Mouse (Mus musculus): ENCODE data around the gene Fbxw8. TPM values are rescaled to one million over a fixed set of nuclear protein-coding genes. Genes with fewer than 3 reads are reported as not detected.

Gene Fbxw8
- polyA plus RNA-seq, 1 experiment from 2014 or later, result 27.6 TPM

DNA sequence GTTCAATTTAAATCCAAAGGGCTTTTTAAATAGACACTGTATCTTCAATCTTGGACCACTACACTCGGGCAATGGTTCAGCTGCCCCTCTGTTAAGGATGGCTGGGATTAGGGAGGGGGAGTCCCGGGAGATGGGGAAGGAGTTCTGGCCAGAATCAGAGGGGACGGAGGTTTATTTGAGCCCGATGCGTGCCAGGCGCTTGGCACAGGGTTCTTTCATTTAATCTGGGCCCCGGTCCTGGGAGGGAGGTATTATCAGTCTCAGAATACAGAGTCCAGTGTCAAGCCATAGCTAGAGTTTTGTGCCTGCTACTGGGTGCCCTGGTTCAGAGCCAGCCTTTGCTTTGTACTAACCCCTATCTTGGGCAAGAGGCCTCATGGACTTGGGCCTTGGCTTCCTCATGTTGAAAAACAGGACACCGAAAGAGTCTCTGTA lies 12.3 kb upstream of the Fbxw8 start:
- WGBS, result 68% methylated on average over 8 of the region's 8 CpGs
- Histone ChIP-seq H3K9ac (ENCODE audit: low read length) (no peak overlapping the region), H3K27ac (ENCODE audit: low read depth, low read length) (no peak overlapping the region), H3K4me2 (ENCODE audit: low read depth, low read length, severe bottlenecking) (no peak overlapping the region), H3K4me1 (replicated peaks; ENCODE audit: control insufficient read depth, insufficient read depth, low read length) (peaks cover 6% of the 10 kb centered on the region; the same call in 1 of the 2 replicates), H3K27me3 (ENCODE audit: control insufficient read depth, insufficient read depth, low read length) (peaks cover 47% of the 10 kb centered on the region), H3K4me3 (ENCODE audit: low read depth, low read length) (no peak overlapping the region), H3K9me3 (ENCODE audit: control insufficient read depth, low read length) (no peaks in the 10 kb centered on the region), H3K36me3 (ENCODE audit: control insufficient read depth, insufficient read depth, low read length) (no peaks in the 10 kb centered on the region)
- DNase-seq (ENCODE audit: low spot score), result no peak
- ATAC-seq (replicated peaks; ENCODE audit: low FRiP score), result no peak

DNA sequence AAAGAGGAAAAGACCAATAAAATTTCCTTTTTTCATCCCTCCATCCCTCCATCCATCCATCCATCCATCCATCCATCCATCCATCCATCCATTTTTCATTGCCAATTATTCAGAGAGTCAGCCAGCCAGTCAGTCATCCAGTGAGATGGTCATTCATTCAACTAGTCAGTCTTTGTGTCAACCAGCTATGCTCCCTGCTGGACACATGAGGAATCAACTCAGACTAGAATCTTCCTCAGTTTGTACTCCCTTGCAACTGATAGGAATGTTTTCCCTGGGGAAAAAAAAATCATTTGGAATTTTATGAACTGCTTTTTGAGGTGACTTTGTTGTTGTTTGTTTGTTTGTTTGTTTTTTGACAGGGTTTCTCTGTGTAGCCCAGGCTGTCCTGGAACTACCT lies 10.2 kb upstream of the Fbxw8 start:
- no peak for ATAC-seq (replicated peaks; ENCODE audit: low FRiP score)
- peaks cover 26% of the 10 kb centered on the region for H3K27me3 ChIP-seq (ENCODE audit: control insufficient read depth, insufficient read depth, low read length)

DNA sequence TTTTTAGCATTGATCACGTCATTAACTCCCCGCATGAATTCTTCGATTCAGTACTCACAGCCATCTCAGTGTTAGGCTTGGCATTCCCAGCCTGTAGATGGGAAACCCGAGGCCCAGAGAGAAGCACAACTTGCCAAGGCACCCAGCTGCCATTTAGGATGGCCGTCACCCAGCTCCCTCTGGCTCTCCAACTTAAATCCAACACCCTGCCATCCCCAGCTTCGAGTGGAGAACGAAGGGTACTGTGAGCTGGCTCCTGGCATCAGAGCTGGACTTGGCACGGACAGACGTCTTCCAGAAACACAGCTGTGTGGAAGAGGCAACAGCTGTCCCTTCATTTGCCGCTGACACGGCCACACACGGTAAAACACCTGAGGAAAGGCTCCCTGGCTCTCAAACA lies 9.3 kb upstream of the Fbxw8 start, which contains the start of gene Hrk:
Gene Hrk, plus strand, starts transcription at position 68 of the 400 bp plus-strand sequence.
- no peak within 1 kb of the TSS for H3K9ac ChIP-seq (ENCODE audit: low read length)
- WGBS, result 73% methylated on average over 12 of the region's 12 CpGs
- no peaks in the 10 kb centered on the region for H3K36me3 ChIP-seq (ENCODE audit: control insufficient read depth, insufficient read depth, low read length)
- no peak within 1 kb of the TSS for H3K27ac ChIP-seq (ENCODE audit: low read depth, low read length)
- 0 out of 2 replicates have a peak, but pooled peaks cover 1% of the 10 kb centered on the region for H3K4me1 ChIP-seq (replicated peaks; ENCODE audit: control insufficient read depth, insufficient read depth, low read length)
- no peak for ATAC-seq (replicated peaks; ENCODE audit: low FRiP score)
- H3K4me2 ChIP-seq (ENCODE audit: low read depth, low read length, severe bottlenecking), result no peak within 1 kb of the TSS
- peaks cover 18% of the 10 kb centered on the region for H3K27me3 ChIP-seq (ENCODE audit: control insufficient read depth, insufficient read depth, low read length)
- no peak within 1 kb of the TSS for H3K4me3 ChIP-seq (ENCODE audit: low read depth, low read length)
- no peaks in the 10 kb centered on the region for H3K9me3 ChIP-seq (ENCODE audit: control insufficient read depth, low read length)
- DNase-seq (ENCODE audit: low spot score), result no peak

More for the DNA sequence above, 10.2 kb upstream of the Fbxw8 start:
- no peak overlapping the region for H3K4me2 ChIP-seq (ENCODE audit: low read depth, low read length, severe bottlenecking)
- DNase-seq (ENCODE audit: low spot score), result no peak
- H3K9ac ChIP-seq (ENCODE audit: low read length), result no peak overlapping the region
- H3K4me3 ChIP-seq (ENCODE audit: low read depth, low read length), result no peak overlapping the region
- H3K36me3 ChIP-seq (ENCODE audit: control insufficient read depth, insufficient read depth, low read length), result no peaks in the 10 kb centered on the region
- 0 out of 2 replicates have a peak, but pooled peaks cover 1% of the 10 kb centered on the region for H3K4me1 ChIP-seq (replicated peaks; ENCODE audit: control insufficient read depth, insufficient read depth, low read length)
- no peaks in the 10 kb centered on the region for H3K9me3 ChIP-seq (ENCODE audit: control insufficient read depth, low read length)
- H3K27ac ChIP-seq (ENCODE audit: low read depth, low read length), result no peak overlapping the region

DNA sequence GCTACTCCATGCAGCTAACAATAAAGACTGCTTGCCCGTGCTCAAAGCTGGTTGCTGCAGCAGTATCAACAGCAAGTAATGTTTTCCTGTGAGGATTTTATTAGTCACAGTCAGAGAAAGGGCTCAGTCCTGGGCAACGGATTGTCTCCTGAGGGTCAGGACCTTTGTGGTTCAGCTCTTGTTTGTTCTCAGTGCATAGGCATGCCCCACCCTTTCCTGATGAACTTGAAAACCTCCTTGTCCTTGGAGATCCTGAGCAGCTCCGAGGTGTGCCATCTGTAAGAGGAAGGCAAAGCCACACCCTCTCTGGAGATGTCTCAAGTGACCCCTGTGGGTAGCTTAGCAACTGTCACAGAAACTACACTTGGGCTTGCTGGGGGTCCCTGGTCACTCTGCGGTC lies 5.4 kb upstream of the Fbxw8 start:
- H3K9ac ChIP-seq (ENCODE audit: low read length), result no peak overlapping the region
- H3K27ac ChIP-seq (ENCODE audit: low read depth, low read length), result no peak overlapping the region
- H3K4me2 ChIP-seq (ENCODE audit: low read depth, low read length, severe bottlenecking), result no peak overlapping the region
- ATAC-seq (replicated peaks; ENCODE audit: low FRiP score) (no peak), DNase-seq (ENCODE audit: low spot score) (no peak)
- H3K36me3 ChIP-seq (ENCODE audit: control insufficient read depth, insufficient read depth, low read length), result no peaks in the 10 kb centered on the region
- H3K4me3 ChIP-seq (ENCODE audit: low read depth, low read length), result no peak overlapping the region
- WGBS, result 51% methylated on average over 4 of the region's 4 CpGs
- H3K9me3 ChIP-seq (ENCODE audit: control insufficient read depth, low read length), result no peaks in the 10 kb centered on the region
- no peaks in the 10 kb centered on the region for H3K27me3 ChIP-seq (ENCODE audit: control insufficient read depth, insufficient read depth, low read length)
- H3K4me1 ChIP-seq (replicated peaks; ENCODE audit: control insufficient read depth, insufficient read depth, low read length), result no peaks in the 10 kb centered on the region

DNA sequence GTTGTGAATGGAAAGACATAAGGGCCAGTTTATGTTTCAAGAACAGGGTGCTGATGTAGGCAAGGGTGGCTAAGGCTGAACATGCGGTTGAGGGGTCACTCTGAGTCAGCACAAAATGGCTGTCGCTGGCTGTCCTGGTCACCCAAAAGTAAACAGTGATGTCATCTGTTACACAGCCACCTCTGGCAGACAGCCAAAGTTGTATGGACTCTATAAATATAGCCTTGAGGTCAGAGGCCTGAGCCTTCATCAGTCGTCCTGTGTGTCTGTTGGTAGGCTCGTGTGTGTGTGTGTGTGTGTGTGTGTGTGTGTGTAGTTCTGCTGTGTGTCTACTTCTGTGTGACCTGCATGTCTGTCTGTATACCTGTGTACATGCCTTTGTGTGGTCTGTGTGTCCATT lies 1.7 kb upstream of the Fbxw8 start:
- 71% methylated on average over 4 of the region's 4 CpGs for WGBS
- H3K9ac ChIP-seq (ENCODE audit: low read length), result no peak overlapping the region
- no peak for ATAC-seq (replicated peaks; ENCODE audit: low FRiP score)

DNA sequence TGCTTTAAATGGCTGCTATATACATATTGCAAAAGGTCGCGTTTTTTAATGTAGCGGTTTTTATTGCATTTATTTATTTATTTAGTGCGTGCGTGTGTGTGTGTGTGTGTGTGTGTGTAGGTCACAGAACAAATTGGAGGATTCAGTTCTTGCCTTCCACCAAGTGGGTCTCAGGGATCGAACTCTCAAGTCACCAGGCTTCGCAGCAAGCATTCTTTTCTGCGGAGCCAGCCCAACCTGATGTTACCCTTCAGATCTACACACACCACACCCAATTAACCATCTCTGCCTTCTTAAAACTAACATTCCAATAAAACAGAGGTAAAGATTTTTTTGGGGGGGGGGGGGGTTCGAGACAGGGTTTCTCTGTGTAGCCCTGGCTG lies 292 bp upstream of the Fbxw8 start:
- no peaks in the 10 kb centered on the region for H3K27me3 ChIP-seq (ENCODE audit: control insufficient read depth, insufficient read depth, low read length)
- no peaks in the 10 kb centered on the region for H3K36me3 ChIP-seq (ENCODE audit: control insufficient read depth, insufficient read depth, low read length)
- no peaks in the 10 kb centered on the region for H3K9me3 ChIP-seq (ENCODE audit: control insufficient read depth, low read length)
- H3K4me2 ChIP-seq (ENCODE audit: low read depth, low read length, severe bottlenecking), result peak overlapping the region; percentile 73
- WGBS, result 20% methylated on average over 8 of the region's 9 CpGs
- no peaks in the 10 kb centered on the region for H3K4me1 ChIP-seq (replicated peaks; ENCODE audit: control insufficient read depth, insufficient read depth, low read length)
- H3K9ac ChIP-seq (ENCODE audit: low read length), result peak overlapping the region; percentile 89; the same call in 1 of the 2 replicates
- no peak overlapping the region for H3K27ac ChIP-seq (ENCODE audit: low read depth, low read length)
- peak overlapping the region; percentile 99 for H3K4me3 ChIP-seq (ENCODE audit: low read depth, low read length)
- DNase-seq (ENCODE audit: low spot score), result no peak
- peak; percentile 5; the same call in 1 of the 2 replicates for ATAC-seq (replicated peaks; ENCODE audit: low FRiP score)

More for the DNA sequence above, 1.7 kb upstream of the Fbxw8 start:
- H3K9me3 ChIP-seq (ENCODE audit: control insufficient read depth, low read length), result no peaks in the 10 kb centered on the region
- H3K36me3 ChIP-seq (ENCODE audit: control insufficient read depth, insufficient read depth, low read length), result no peaks in the 10 kb centered on the region
- H3K27ac ChIP-seq (ENCODE audit: low read depth, low read length), result no peak overlapping the region
- H3K4me2 ChIP-seq (ENCODE audit: low read depth, low read length, severe bottlenecking), result no peak overlapping the region
- no peaks in the 10 kb centered on the region for H3K27me3 ChIP-seq (ENCODE audit: control insufficient read depth, insufficient read depth, low read length)
- no peak for DNase-seq (ENCODE audit: low spot score)
- no peaks in the 10 kb centered on the region for H3K4me1 ChIP-seq (replicated peaks; ENCODE audit: control insufficient read depth, insufficient read depth, low read length)
- no peak overlapping the region for H3K4me3 ChIP-seq (ENCODE audit: low read depth, low read length)

DNA sequence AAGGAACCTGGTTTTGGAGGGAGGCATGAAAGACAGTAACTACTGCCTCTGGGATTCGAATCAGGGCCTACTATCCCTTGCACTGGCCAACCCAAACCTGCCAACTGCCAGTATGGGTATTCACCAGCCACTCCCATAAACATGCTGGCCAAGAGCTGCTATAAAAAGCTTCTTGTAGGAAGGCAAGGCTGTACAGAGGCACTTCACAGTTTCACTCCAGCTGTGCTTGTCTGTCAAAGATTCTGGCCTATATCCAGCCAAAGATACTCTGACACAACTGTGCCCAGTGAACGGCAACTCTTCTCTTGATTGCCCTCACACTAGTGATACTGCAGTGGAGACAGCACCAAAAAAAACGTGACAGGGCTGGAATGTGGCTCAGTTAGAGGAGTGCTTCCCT lies 5.6 kb downstream of the Fbxw8 start:
- no peaks in the 10 kb centered on the region for H3K36me3 ChIP-seq (ENCODE audit: control insufficient read depth, insufficient read depth, low read length)
- ATAC-seq (replicated peaks; ENCODE audit: low FRiP score) (no peak), DNase-seq (ENCODE audit: low spot score) (no peak)

DNA sequence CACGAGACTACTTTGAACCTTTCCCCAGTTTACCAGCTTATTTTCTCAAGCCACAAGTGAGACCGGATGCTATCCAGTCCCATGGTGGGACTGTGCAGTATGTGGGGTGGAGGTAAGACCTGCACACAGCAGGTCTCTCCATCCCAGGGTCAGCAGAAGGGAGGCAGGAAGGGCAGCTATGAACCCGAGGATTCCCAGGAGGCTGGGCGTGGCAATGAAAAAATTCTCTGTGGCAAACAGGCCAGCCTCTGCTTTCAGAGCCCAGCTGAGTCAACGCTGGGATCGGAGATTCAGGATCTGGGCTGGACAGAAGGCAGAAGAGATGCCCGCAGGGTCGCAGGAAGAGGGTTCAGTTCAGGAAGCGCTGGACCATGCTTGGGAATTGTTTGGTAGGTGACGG lies 8.0 kb downstream of the Fbxw8 start:
- Histone ChIP-seq H3K27ac (ENCODE audit: low read depth, low read length) (no peak overlapping the region), H3K27me3 (ENCODE audit: control insufficient read depth, insufficient read depth, low read length) (no peaks in the 10 kb centered on the region), H3K4me3 (ENCODE audit: low read depth, low read length) (no peak overlapping the region), H3K4me2 (ENCODE audit: low read depth, low read length, severe bottlenecking) (no peak overlapping the region), H3K36me3 (ENCODE audit: control insufficient read depth, insufficient read depth, low read length) (no peaks in the 10 kb centered on the region; the same call in 1 of the 2 replicates), H3K9ac (ENCODE audit: low read length) (no peak overlapping the region), H3K9me3 (ENCODE audit: control insufficient read depth, low read length) (no peaks in the 10 kb centered on the region), H3K4me1 (replicated peaks; ENCODE audit: control insufficient read depth, insufficient read depth, low read length) (no peaks in the 10 kb centered on the region)
- DNase-seq (ENCODE audit: low spot score), result no peak
- ATAC-seq (replicated peaks; ENCODE audit: low FRiP score), result no peak
- WGBS, result 91% methylated on average over 10 of the region's 10 CpGs

More for the DNA sequence above, 5.6 kb downstream of the Fbxw8 start:
- no peaks in the 10 kb centered on the region for H3K4me1 ChIP-seq (replicated peaks; ENCODE audit: control insufficient read depth, insufficient read depth, low read length)
- H3K27ac ChIP-seq (ENCODE audit: low read depth, low read length), result no peak overlapping the region
- H3K9me3 ChIP-seq (ENCODE audit: control insufficient read depth, low read length), result no peaks in the 10 kb centered on the region
- no peak overlapping the region for H3K9ac ChIP-seq (ENCODE audit: low read length)
- WGBS, result 80% methylated on average over 3 of the region's 3 CpGs
- H3K4me2 ChIP-seq (ENCODE audit: low read depth, low read length, severe bottlenecking), result no peak overlapping the region
- no peak overlapping the region for H3K4me3 ChIP-seq (ENCODE audit: low read depth, low read length)
- no peaks in the 10 kb centered on the region for H3K27me3 ChIP-seq (ENCODE audit: control insufficient read depth, insufficient read depth, low read length)

DNA sequence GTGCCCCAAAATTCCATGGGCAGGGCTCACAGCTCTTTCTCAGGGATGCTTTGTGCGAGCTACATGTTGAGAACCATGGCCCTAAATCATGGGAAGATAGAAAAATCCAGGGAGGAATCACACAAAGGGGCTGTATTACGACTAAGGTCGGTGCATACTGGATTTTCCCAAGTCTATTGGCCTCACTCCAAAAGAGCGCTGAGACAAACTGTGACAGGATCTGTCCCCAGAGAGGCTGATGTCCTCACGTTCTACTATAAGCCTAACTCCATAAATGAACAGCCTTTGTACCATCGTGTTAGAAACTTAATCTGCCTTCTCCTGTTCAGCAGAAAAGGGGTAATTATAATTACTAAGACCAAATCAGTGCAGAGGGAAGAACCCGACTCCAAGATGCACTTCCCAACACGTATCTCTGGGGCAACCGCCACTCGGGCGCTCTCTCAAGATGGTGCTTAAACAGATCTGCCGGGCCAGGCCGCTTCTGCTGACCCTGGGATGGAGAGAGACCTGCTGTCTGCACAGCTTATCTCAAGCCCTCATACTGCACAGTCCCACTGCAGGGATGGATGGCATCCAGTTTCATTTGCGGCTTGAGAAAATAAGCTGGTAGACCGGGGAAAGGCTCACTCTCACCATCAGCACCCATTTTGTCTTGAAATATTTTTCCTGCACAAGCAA lies 9.1 kb downstream of the Fbxw8 start:
- no peak overlapping the region for H3K27ac ChIP-seq (ENCODE audit: low read depth, low read length)
- no peak for DNase-seq (ENCODE audit: low spot score)
- WGBS, result 88% methylated on average over 15 of the region's 15 CpGs
- no peaks in the 10 kb centered on the region; the same call in 1 of the 2 replicates for H3K36me3 ChIP-seq (ENCODE audit: control insufficient read depth, insufficient read depth, low read length)
- H3K9ac ChIP-seq (ENCODE audit: low read length), result no peak overlapping the region
- H3K4me2 ChIP-seq (ENCODE audit: low read depth, low read length, severe bottlenecking), result no peak overlapping the region
- H3K27me3 ChIP-seq (ENCODE audit: control insufficient read depth, insufficient read depth, low read length), result no peaks in the 10 kb centered on the region
- H3K4me1 ChIP-seq (replicated peaks; ENCODE audit: control insufficient read depth, insufficient read depth, low read length), result no peaks in the 10 kb centered on the region
- ATAC-seq (replicated peaks; ENCODE audit: low FRiP score), result no peak
- no peaks in the 10 kb centered on the region for H3K9me3 ChIP-seq (ENCODE audit: control insufficient read depth, low read length)
- H3K4me3 ChIP-seq (ENCODE audit: low read depth, low read length), result no peak overlapping the region

All from forebrain, embryonic 11.5 days (tissue).